Mouse (Mus musculus): Measurements from ENCODE around the gene Ccdc93.

DNA sequence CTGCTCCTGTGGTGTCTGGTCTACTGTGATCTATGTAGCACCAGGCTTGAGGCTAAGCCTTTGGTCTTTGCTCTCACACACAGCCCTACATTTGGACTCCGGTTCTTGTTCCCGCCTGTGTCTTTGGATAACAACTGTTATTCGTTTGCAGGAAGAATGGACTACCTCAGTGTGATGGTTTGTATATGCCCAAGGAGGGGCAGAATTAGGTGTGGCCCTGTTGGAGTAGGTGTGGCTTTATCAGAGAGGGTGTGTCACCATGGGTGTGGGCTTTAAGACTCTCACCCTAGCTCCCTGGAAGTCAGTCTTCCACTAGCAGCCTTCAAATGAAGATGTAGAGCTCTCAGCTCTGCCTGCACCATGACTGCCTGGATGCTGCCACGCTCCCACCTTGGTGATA is 117.8 kb downstream of the Ccdc93 start:
- TF ChIP-seq GATA1 (IDR thresholded peaks at IDR 0.05; ENCODE audit: borderline replicate concordance, low read length), result no peak
- no peak for TF ChIP-seq FLI1 (IDR thresholded peaks at IDR 0.05; ENCODE audit: low read length)

Data from megakaryocyte, embryonic 14.5 days (primary cell).